Mouse (Mus musculus): Measurements from ENCODE around the gene Thpo. TPM values are rescaled to one million over a fixed set of nuclear protein-coding genes. Genes with fewer than 3 reads are reported as not detected.

Thpo gene
- total RNA-seq, 4 experiments from 2014 or later: 2.3 to 3.1 (median 2.7) TPM

DNA sequence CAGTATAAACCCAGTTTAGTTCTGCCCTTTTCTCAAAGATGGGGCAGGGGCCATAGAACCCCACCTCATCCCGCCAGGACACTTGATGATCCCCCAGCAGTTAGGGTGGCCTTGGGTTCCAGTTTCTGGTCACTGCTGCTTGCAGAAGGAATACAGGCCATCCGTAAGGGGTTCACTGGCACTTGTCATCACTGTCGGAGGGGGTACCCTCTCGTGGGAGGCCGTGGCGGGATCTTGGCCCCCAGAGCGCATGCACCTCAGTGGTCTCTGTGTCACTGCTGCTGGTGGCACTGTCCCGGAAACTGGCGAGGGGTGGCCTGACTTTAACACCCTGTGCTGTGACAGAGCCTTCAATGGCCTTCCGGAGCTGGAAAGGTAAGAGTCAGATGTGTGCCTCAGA, 31.2 kb downstream of the Thpo start:
- DNase-seq: no peak

DNA sequence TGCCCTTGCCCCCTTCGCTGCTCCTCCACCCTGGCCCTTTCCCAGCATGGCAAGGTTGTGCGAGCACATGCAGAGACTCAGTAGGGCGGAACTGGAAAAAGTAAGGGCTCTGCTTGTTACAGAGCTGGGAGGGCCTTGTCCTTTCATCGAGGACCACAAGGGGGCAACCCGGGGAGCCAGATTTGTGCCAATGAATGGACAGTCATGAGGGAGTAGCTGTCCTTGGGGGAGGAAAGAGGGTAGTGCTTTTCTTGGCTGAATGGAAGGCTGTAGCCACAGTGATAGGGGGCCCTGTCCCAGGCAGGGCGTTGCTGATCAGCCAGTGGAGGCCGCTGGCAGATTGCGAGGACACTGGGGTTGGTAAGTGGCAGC, 31.8 kb downstream of the Thpo start:
- peak; percentile 89 for DNase-seq

DNA sequence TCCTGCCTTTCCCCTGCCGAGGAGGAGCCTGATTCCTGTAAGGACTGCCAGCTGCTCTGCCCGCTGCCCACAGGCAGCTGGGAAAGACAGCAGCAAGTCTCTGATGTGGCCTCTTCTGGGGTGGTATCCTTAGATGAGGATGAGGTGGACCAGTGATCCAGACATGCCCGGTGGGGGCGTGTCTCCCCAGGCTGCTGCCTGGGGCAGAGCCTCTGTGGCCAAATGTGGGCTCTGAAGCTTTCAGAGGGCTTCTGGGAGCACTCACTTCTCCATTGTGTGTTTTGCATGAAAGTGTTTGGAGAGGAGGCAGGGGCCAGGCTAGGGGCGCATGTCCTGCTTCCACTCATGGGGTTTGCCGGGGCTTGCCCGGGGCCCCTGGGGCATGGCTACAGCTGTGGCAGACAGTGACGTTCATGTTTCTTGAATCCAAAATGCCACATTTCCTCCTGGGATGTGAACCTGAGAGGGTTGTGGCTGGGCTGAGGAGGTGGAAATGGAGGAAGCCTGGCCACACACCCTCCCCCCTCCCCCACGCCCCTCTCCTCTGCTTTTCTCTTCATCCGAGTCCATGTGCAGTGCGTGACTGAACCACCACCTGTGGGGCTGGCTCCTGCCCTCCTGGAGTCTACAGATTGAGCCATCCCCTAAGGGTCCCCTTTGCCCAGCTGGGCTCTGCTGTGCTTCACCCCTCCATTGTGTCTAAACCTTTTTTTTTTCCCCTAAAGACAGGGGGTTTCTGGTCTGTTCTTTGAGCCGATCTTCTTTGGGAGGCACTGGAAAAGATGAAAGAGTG, 32.4 kb downstream of the Thpo start:
- no peak for DNase-seq

DNA sequence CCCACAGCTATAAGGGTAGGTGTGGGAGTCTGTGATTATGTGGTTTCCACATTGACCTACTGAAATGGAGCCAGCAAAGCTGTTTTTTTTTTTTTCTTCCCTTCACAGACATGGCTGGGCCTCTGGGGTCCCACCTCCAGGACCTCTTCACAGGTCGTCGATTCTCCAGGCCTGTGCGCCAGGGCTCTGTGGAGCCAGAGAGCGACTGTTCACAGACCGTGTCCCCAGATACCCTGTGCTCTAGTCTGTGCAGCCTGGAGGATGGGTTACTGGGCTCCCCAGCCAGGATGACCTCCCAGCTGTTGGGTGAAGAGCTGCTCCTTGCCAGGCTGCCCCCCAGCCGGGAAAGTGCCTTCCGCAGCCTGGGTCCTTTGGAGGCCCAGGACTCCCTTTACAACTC, 33.0 kb downstream of the Thpo start:
- no peak for DNase-seq

DNA sequence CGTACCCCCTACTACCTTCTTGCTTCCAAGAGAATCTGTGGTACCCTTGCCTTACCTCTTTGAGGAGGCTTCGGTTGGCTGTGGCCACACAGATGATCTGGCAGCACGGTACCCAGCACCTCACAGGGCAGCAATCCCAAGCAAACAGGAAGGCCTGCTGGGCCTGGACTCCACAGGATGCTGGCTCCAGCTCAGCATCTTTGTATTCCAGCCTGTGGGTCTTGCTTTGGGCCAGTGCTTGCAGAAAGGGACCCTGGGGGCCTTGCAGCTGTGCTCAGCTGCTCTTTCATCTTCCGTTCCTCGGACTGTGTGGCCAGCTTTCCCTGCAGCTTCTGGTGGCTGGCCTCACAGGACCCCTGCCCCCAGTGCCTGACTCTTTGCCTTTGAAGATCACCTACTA, 34.3 kb downstream of the Thpo start:
- DNase-seq: no peak

DNA sequence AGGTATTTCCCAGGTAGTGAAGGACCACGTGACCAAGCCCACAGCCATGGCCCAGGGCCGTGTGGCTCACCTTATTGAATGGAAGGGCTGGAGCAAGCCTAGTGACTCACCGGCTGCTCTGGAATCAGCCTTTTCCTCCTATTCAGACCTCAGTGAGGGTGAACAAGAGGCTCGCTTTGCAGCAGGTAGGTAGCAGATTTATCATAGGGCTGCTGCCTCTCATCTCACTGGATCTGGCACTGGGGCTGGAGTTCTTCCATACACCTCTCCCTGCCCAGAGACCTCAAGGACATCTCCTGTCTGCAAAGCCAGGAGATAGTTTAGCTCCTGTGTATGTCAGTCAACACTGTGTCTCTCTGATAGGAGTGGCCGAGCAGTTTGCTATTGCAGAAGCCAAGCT, 35.0 kb downstream of the Thpo start:
- DNase-seq: no peak

DNA sequence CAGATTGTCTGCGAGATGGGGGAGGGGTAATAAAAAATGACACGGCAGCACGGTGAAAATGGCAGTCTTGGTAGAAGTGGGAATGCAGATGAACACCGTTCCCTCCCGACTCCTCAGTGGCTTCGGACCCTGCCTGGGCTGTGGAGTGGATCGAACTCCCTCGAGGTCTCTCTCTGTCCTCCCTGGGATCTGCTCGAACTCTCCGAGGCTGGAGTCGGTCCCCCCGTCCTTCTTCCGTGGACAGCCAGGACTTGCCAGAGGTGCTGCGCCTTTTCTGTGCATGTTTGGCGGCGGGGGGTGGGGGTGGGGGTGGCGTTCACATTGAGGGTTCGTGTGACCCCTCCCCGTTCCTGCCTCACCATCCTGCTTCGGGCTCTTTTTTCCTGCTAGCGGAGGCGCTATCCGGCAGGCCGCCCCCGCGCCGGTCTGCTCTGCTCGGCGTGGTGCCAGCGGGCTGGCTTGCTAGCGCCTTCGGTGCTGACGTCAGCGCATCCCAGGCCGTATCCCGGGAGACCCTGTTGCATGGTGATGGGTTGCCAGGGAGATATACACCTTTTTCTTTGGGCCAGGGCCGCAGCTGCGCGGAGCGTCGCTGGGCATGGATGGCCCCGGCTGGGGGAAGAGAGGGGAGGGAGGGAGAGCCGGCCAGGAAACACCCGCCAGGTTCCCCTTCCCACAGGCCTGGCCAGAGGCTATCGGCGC, 38.5 kb downstream of the Thpo start:
- DNase-seq: peak; percentile 84

DNA sequence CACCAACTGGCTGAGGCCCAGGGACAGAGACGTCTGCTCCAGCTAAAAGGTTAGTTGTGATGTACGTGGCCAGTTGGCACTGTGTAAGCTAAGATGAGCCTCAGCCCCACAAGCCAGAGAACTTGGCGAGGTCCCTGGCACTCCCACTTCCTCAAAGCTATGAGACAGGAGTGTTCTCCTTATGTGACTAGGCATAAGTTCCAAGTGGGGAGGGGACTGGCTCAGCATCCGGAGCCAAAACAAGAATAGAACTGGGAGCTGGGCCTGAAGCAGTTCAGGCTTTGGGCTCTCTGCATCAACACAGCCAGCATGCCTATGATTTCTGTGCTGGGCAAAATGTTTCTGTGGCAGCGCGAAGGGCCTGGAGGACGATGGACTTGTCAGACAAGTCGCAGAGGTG, 39.5 kb downstream of the Thpo start:
- DNase-seq: no peak

DNA sequence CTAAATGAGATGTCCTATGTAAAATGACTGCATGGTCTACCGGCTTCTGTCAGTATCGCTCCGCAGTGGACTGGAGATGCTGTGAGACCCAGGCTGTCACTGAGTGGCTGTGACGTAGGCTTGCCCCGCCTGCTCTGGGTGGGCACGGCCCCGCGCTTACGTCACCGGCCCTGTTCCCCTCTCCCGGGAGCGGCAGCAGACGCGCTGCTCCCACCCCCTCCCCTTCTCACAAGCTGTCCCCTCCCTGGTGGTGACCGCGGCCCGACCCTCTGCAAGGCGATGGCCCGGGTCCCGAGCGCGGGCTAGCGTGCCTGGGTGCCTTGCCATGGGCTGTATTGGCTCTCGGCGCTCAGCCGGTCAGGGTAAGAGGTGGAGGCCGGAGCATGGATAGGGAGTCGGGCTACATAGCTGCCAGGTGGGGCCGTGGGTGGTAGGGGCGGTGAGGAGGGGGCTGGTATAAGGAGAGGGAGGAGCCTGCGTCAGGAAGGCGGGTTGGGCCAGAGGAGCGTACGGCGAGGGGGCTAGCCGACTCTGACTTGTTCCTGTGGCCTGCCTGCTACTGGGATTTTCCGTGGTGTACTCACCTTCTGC, 41.1 kb downstream of the Thpo start, which contains the start of gene Fam131a:
TSS of gene Fam131a (plus strand) at position 131 of the 591 bp plus-strand sequence.
- DNase-seq: peak; percentile 91

DNA sequence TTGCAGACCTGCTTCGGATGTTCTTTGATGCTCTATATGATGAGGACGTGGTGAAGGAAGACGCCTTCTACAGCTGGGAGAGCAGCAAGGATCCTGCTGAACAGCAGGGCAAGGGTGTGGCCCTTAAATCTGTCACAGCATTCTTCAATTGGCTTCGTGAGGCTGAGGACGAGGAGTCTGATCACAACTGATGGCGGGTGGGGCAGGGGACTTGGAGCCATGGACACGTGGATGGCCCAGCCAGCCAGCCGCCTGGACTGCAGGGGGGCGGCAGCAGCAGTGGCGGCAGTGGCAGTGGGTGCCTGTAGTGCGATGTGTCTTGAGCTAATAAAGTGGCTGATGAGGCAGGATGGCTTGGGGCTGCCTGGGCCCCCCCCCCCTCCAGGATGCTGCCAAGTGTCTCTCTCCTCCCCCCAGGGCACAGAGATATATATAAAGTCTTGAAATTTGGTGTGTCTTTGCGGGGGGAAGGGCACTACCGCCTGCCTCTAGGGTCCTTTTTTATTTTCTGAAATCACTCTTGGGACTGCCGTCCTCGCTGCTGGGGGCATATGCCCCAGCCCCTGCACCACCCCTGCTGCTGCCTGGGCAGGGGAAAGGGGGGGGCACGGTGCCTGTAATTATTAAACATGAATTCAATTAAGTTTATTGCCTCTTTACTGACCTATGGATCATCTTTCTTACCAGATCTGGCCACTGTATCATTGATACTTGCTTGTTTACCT, 41.9 kb downstream of the Thpo start:
- DNase-seq: no peak

DNA sequence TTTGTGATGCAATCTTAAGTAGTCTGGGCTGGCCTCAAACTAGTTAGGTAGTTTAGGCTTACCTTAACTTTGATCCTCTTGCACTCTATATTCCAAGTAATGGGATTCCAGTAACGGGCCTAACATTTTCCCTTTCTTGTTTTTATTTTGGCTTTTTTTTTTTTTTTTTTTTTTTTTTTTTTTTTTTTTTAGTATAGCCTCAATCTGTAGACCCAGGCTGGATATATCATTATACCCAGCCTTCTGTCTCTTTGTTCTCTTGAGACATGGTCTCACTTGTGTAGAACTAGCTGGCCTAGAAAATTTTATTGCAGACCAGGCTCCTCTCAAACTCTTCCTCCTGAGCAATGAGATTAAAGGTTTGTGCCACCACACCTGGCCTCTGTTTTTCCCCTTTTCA, 42.7 kb downstream of the Thpo start:
- DNase-seq: no peak

DNA sequence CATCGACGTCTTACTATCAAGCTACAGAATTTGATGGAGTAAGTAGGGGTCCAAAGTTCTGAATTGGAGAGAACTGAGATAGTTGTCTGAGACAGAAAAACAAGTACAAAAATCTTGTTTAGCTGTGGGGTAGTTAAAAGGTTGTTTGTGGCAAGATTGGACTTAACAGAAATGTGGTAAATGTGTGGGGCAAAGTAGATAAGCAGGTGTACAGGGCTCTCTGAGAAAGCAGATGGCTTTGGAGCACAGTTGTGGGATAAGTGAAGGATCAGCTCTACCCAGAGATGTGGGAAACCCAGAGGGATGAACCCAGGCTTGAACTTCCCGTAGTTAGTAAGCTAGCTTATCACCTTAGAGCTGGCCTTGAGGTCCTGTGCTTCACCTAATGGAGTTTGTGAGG, 43.5 kb downstream of the Thpo start:
- DNase-seq: no peak

DNA sequence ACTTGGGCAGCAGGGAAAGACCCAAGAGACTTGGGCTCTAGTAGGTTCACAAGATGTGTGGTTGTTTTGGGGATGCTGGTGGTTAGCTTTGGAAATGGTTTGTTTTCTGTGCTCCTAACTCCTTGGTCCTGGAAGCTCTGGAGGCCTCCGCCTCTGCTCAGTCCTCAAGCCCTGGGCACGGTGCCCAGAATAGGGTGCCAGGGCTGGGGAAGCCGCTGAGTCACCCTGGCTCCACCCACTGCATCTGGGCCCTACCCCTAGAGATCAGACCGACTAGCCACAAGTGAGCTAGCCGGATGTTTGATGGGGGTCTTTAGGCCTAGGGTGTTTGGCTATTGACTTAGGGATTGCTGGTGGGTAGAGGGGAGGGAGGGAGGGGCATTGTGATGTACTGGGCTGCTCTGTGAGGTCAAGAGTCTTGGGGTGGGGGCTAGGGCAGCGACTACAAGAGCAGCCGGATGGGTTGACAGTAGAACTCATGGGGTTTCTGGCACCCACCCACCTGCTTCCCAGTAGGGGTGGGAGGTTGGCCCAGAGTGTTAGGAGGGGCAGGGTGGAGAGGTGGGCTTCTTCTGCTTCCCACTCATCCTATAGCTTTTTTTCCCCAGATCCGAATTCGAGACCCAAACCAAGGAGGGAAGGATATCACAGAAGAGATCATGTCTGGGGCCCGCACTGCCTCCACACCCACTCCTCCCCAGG, 56.2 kb downstream of the Thpo start:
- peak; percentile 92 for DNase-seq

DNA sequence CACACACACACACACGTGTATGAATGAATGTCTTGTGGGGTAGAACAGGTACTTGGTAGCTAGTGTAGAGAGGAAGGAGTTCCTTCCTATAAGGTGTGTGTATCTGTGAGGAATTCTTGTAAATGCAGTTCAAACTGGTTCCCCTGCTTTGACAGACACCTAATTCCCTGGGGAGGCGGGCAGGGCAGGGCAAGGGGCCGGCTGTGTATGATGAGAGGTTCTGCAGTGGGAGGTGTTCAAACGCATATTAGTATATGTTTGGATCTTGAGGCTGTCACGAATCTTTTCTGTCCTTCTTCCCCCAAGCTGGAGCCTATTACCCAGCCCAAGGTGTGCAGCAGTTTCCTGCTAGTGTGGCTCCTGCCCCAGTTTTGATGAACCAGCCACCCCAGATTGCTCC, 56.9 kb downstream of the Thpo start:
- DNase-seq: no peak

DNA sequence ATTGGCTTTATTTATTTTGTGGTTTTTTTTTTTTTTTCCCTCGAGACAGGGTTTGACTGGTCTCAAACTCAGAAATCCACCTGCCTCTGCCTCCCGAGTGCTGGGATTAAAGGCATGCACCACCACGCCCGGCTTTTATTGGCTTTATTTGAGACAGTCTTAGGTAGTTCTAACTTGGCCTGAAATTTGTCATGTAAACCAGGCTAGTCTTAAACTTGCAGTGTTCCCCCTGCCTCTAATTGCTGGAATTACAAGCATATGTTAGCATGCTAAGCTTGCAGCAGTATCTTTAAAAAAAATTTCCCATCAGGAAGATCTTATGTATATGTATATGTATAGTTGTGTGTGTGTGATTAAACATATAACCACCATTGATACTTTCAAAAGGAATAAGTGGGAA, 57.6 kb downstream of the Thpo start:
- no peak for DNase-seq

DNA sequence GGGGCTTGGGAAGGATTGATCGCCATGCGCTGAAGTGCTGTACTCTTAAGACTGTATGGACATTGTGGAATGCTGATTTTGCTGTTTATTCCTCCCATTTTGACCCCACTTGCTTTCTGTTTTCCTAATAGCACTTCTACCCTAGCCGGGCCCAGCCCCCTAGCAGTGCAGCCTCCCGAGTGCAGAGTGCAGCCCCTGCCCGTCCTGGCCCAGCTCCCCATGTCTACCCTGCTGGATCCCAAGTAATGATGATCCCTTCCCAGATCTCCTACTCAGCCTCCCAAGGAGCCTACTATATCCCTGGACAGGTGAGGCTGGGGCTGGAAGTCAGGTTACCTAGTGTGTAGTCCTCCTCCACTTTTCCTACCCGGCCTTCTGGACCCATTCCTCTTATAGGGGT, 59.1 kb downstream of the Thpo start:
- DNase-seq: no peak

Other genes with a start within 250 kb of the Thpo start
- gene Eif2b5, start 235.7 kb downstream of the Thpo start, total RNA-seq (2022): 10 to 100 TPM; 62.4 to 72.6 (median 66.0) TPM
- gene Dvl3, start 217.5 kb downstream of the Thpo start, total RNA-seq (2022): 10 to 100 TPM; 34.1 to 55.2 (median 45.5) TPM
- gene Ap2m1, start 199.0 kb downstream of the Thpo start, total RNA-seq (2022): 100 to 1,000 TPM; 273 to 406 (median 325) TPM
- 100 to 1,000 TPM in 2 of 4 experiments, 10 to 100 TPM in 2; 80.8 to 118 (median 97.5) TPM for gene Abcf3, start 185.9 kb downstream of the Thpo start, total RNA-seq (2022)
- gene Vwa5b2, start 145.0 kb downstream of the Thpo start, total RNA-seq (2022): 1 to 10 TPM in 3 of 4 experiments, under 1 TPM in 1; 0.87 to 4.9 (median 2.7) TPM
- 1 to 10 TPM; 7.3 to 9.5 (median 8.8) TPM for gene Eef1akmt4, start 122.9 kb downstream of the Thpo start, total RNA-seq (2022)
- gene Gm49333, start 122.9 kb downstream of the Thpo start, total RNA-seq (2022): not detected
- 10 to 100 TPM; 22.3 to 30.0 (median 25.4) TPM for gene Alg3, start 122.8 kb downstream of the Thpo start, total RNA-seq (2022)
- 10 to 100 TPM; 28.9 to 62.9 (median 41.8) TPM for gene Camk2n2, start 113.2 kb downstream of the Thpo start, total RNA-seq (2022)
- gene Ece2, start 104.7 kb downstream of the Thpo start, total RNA-seq (2022): 10 to 100 TPM; 11.0 to 45.0 (median 23.8) TPM
- gene Psmd2, start 82.9 kb downstream of the Thpo start, total RNA-seq (2022): 100 to 1,000 TPM; 261 to 301 (median 279) TPM
- gene Eif4g1, start 66.2 kb downstream of the Thpo start, total RNA-seq (2022): 100 to 1,000 TPM; 347 to 386 (median 375) TPM
- gene Fam131a, start 41.3 kb downstream of the Thpo start, total RNA-seq (2022): 10 to 100 TPM; 15.1 to 24.4 (median 19.7) TPM
- gene Polr2h, start 16.8 kb downstream of the Thpo start, total RNA-seq (2022): 10 to 100 TPM; 44.3 to 56.0 (median 51.0) TPM
- gene Clcn2, start 16.8 kb downstream of the Thpo start, total RNA-seq (2022): 10 to 100 TPM; 44.5 to 52.2 (median 47.6) TPM
- 10 to 100 TPM; 10.2 to 30.3 (median 20.0) TPM for gene Chrd, start 1.4 kb downstream of the Thpo start, total RNA-seq (2022)

Measured in adrenal gland, adult 8-10 months (tissue).